Mouse (Mus musculus): Measurements from ENCODE around the gene Ncln. TPM values are rescaled to one million over a fixed set of nuclear protein-coding genes. Genes with fewer than 3 reads are reported as not detected.

The Ncln gene
- polyA plus RNA-seq, 1 experiment from 2014 or later, result 68.8 TPM

DNA sequence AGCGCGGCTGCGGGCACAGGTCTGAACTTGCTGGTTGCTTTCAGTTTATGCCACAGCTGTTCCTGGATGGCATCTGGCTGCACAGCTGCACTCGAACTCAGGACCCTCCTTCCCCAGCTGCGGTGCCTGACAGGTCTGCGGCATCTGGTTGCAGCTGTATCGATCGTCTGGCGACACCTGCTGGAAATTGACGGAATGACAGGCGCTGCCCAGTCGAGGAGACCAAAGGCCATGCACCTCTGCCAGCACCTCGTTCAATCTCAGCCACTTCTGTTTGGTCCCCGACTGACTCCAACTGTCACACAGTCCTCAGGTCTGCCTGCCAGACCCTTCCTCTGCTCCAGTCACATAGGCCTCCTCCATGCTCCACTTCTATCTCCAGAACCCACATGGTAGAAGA lies 30.6 kb upstream of the Ncln start:
- Histone ChIP-seq H3K4me1 (replicated peaks) (no peaks in the 10 kb centered on the region), H3K36me3 (peaks cover 32% of the 10 kb centered on the region), H3K4me2 (no peak overlapping the region), H3K9ac (no peak overlapping the region), H3K27me3 (peaks cover 19% of the 10 kb centered on the region), H3K4me3 (no peak overlapping the region), H3K9me3 (no peaks in the 10 kb centered on the region), H3K27ac (replicated peaks) (no peak overlapping the region)
- WGBS, result 12% methylated on average over 14 of the region's 14 CpGs
- ATAC-seq (ENCODE audit: low read depth), result no peak

DNA sequence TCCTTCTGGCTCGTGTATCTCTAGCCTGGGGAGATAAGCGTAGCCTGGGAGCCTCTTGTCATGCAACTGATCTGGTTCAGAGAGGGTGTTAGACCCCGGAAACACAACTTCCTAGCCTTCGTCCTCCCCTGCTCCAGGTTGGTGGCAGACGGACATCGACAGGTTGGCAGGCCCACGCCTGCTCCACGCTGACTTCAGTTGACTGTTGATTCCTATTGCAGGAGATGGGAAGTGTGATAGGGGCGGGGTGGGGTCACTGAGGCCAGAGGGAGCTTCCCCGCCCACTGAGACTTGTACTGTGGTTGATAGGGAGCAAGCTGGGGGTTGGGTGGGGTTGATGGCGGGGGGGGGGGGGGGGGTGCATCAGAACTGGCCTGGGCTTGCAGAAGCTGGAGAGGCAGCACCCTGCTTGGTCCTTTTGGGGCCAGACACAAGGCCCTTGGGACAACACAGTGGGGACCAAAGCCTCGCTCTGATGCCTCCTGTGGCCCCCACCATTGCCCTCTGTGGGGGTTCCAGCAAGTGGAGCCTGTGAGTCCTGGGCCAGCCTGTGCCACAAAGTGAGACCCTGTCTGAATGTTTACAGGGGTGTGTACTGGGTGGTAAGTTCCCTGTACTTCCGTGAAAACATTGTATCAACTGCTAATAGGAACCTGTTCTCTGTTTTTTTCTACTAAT lies 29.0 kb upstream of the Ncln start:
- no peak for ATAC-seq (ENCODE audit: low read depth)
- no peak overlapping the region for H3K4me3 ChIP-seq
- WGBS, result 67% methylated on average over 12 of the region's 13 CpGs

DNA sequence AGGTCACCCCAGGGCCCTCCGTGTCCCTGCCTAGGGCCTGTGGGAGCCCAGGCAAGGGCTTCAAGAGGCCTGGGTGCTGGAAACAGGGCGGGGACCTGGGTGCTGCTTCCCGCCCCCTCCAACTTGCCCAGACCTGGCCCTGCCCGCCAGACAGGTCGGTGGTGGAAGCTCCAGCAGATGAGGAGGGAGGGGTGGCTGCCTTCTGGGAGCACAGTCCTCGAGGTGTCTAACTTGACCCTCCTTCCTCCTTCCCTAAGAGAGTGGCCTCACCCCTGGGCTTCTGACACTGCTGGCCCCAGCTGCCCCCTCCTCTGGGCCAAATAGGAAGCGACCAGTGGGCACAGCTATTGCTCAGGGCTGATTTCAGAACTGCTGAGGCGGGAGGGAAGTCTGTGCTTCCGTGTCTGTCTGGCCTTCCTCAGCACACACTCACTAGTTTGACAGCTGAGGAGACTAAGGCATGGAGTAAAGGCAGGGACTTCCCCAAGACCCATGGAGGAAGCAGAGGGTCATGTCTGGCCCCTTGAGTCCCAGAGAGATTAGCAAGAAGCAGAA lies 27.9 kb upstream of the Ncln start, which contains the start of gene Gna15:
TSS of gene Gna15 (minus strand) at position 175 of the 555 bp plus-strand sequence.
- Histone ChIP-seq H3K27me3 (peaks cover 19% of the 10 kb centered on the region), H3K4me1 (replicated peaks) (no peaks in the 10 kb centered on the region), H3K36me3 (peaks cover 5% of the 10 kb centered on the region), H3K9ac (no peak within 1 kb of the TSS), H3K27ac (replicated peaks) (no peak within 1 kb of the TSS), H3K9me3 (no peaks in the 10 kb centered on the region), H3K4me2 (no peak within 1 kb of the TSS), H3K4me3 (no peak within 1 kb of the TSS)
- no peak for ATAC-seq (ENCODE audit: low read depth)
- 36% methylated on average over 9 of the region's 9 CpGs for WGBS

More for the DNA sequence above, 29.0 kb upstream of the Ncln start:
- H3K4me1 ChIP-seq (replicated peaks), result no peaks in the 10 kb centered on the region
- peaks cover 19% of the 10 kb centered on the region for H3K27me3 ChIP-seq
- no peak overlapping the region for H3K9ac ChIP-seq
- H3K36me3 ChIP-seq, result peaks cover 15% of the 10 kb centered on the region
- no peak overlapping the region for H3K4me2 ChIP-seq
- H3K9me3 ChIP-seq, result no peaks in the 10 kb centered on the region
- H3K27ac ChIP-seq (replicated peaks), result no peak overlapping the region

DNA sequence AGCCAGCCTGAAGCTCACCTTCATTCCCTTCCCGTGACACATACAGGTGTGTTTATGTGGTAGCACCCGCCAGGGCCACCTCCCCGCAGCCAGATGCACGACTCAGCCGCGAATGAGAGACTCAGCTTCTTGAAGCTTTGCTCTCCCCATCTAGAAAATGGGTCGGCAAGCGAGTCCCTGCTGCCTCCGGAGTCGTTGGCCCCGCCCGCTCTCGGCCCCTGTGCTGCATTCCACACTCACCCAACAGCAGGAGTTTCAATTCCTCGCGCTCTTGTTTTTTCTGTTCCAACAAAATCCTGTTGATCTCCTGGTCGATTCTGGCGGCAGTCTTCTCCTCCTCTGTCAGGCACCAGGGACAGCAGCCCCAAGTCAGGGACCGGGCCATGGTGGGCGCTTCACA lies 27.4 kb upstream of the Ncln start:
- H3K4me2 ChIP-seq, result no peak overlapping the region
- no peak overlapping the region for H3K4me3 ChIP-seq
- H3K9ac ChIP-seq, result no peak overlapping the region
- H3K27me3 ChIP-seq, result peaks cover 19% of the 10 kb centered on the region
- no peaks in the 10 kb centered on the region for H3K36me3 ChIP-seq
- H3K27ac ChIP-seq (replicated peaks), result no peak overlapping the region
- WGBS, result 21% methylated on average over 19 of the region's 19 CpGs
- ATAC-seq (ENCODE audit: low read depth), result no peak
- H3K4me1 ChIP-seq (replicated peaks), result no peaks in the 10 kb centered on the region
- no peaks in the 10 kb centered on the region for H3K9me3 ChIP-seq

DNA sequence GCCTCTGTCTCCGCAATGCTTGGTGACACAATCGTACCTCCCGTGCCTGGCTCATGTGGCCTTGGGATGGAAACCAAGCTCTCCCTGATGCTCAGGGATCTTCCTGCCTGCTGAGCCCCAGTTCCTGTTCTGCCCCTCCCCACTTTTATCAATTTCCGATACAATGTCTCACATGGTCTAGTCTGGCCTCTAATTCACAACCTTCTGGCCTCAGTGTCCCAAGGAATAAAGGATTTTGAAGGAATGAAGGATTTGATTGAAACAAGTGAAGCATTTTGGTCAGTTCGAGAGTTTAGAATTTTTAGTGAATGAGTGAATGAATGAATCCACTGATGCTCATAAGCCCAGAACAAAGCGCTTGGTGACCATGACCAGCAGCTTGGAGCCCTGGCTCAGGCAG lies 26.9 kb upstream of the Ncln start:
- Histone ChIP-seq H3K4me2 (no peak overlapping the region), H3K9me3 (no peaks in the 10 kb centered on the region), H3K27ac (replicated peaks) (no peak overlapping the region), H3K36me3 (no peaks in the 10 kb centered on the region), H3K9ac (no peak overlapping the region), H3K4me3 (no peak overlapping the region), H3K27me3 (peaks cover 19% of the 10 kb centered on the region), H3K4me1 (replicated peaks) (no peaks in the 10 kb centered on the region)
- no peak for ATAC-seq (ENCODE audit: low read depth)
- WGBS, result 86% methylated on average over 6 of the region's 6 CpGs

DNA sequence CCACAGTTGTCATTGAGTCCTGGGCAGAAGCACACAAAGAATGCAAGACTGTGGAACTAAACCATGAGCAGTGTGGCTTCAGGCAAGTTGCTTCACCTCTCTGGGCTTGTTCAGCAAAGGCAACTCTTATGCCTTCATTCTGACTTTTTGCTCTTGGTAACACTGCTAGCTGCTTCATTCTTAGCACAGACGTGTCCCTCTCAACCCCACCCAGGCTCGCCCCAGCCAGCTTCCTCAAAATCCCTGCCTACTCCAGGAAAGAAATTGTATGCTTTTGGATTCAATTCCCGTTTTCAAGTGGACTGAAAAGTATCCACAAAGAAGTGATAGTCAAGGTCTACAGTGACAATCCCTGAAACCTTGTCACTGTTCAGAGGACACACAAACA lies 23.8 kb upstream of the Ncln start:
- 78% methylated on average over 3 of the region's 3 CpGs for WGBS
- ATAC-seq (ENCODE audit: low read depth), result no peak
- peaks cover 19% of the 10 kb centered on the region for H3K27me3 ChIP-seq
- H3K27ac ChIP-seq (replicated peaks), result no peak overlapping the region
- no peak overlapping the region for H3K9ac ChIP-seq
- H3K4me3 ChIP-seq, result no peak overlapping the region
- no peak overlapping the region for H3K4me2 ChIP-seq
- H3K36me3 ChIP-seq, result no peaks in the 10 kb centered on the region
- H3K9me3 ChIP-seq, result no peaks in the 10 kb centered on the region
- no peaks in the 10 kb centered on the region for H3K4me1 ChIP-seq (replicated peaks)

DNA sequence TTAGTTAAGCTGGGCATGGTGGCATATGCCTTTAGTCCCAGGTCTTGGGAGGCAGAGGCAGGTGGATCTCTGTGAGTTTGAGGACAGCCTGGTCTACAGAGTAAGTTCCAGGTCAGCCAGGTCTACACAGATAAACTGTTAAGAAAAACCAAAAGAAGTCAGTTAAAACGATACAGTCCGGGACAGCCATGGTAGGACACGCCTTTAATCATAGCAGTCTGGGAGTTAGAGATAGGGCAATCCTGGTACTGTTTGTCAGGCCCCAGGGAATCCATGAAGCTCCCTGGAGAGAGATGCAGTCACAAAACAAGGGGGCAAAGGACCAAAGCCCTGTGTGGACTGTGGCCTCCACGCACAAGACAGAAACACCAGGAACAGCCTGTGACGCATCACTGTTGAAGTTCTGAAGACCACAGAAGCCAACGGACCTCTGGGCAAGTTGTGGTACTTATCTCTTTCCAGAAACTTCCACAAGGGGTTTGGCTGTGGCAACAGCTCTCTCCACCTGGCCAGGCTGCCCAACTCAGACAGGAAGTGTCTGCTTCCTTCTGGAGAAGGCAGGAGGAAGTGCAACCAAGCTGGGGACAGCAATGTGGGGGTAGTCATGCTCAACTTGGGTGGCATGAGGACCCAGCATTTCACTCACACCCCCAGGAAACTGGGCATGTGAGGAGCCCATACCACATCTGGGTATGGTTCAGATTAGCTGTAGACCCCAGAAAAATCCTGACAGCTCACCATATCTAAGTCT lies 23.2 kb upstream of the Ncln start:
- WGBS, result 90% methylated on average over 6 of the region's 6 CpGs
- Histone ChIP-seq H3K27me3 (peaks cover 15% of the 10 kb centered on the region), H3K4me2 (no peak overlapping the region), H3K9me3 (no peaks in the 10 kb centered on the region), H3K27ac (replicated peaks) (no peak overlapping the region), H3K4me1 (replicated peaks) (no peaks in the 10 kb centered on the region), H3K4me3 (no peak overlapping the region), H3K9ac (no peak overlapping the region), H3K36me3 (no peaks in the 10 kb centered on the region)
- no peak for ATAC-seq (ENCODE audit: low read depth)

DNA sequence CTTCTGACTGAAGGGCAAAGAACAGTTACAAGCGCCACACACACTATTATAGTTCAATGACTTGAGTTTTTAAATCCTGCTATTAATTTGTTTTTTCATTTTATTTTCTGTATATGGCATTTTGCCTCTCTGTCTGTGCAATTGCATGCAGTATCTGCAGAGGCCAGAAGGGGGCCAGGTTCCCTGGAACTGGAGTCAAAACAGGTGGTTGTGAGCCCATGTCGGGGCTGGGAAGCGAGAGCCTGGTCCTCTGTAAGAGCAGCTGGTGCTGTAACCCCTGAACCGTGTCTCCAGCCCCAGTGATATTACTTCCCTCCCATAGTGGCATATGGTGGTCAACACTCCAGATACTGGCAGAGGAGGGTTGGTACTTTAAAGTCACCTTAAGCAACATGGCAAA lies 22.4 kb upstream of the Ncln start:
- Histone ChIP-seq H3K9me3 (no peaks in the 10 kb centered on the region), H3K4me2 (no peak overlapping the region), H3K27me3 (peaks cover 8% of the 10 kb centered on the region), H3K36me3 (no peaks in the 10 kb centered on the region), H3K9ac (no peak overlapping the region), H3K4me1 (replicated peaks) (no peaks in the 10 kb centered on the region), H3K4me3 (no peak overlapping the region), H3K27ac (replicated peaks) (no peak overlapping the region)
- ATAC-seq (ENCODE audit: low read depth), result no peak
- WGBS, result 14% methylated on average over 4 of the region's 4 CpGs

DNA sequence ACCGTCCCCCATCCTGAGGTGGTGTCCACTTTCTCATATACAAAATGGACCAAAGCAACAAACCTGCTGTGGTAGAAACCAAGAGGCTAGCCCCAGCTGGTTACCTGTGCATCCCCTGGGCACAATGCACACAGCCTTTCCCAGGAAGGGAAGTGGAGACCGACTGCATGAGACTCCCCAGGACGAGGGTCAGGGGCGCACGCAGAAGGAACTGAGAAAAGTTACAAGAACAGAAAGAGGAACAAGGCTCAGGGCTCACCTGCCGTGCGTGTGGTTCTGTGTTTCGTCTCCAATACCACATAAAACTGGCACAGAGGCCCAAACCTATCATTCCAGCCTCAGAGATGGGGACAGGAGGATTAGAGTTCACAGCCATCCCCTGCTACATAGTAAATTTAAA lies 21.0 kb upstream of the Ncln start:
- Histone ChIP-seq H3K36me3 (no peaks in the 10 kb centered on the region), H3K4me3 (no peak overlapping the region), H3K27me3 (peaks cover 13% of the 10 kb centered on the region), H3K9ac (no peak overlapping the region), H3K27ac (replicated peaks) (no peak overlapping the region), H3K4me1 (replicated peaks) (no peaks in the 10 kb centered on the region), H3K4me2 (no peak overlapping the region), H3K9me3 (no peaks in the 10 kb centered on the region)
- WGBS, result 79% methylated on average over 8 of the region's 8 CpGs
- ATAC-seq (ENCODE audit: low read depth), result no peak

DNA sequence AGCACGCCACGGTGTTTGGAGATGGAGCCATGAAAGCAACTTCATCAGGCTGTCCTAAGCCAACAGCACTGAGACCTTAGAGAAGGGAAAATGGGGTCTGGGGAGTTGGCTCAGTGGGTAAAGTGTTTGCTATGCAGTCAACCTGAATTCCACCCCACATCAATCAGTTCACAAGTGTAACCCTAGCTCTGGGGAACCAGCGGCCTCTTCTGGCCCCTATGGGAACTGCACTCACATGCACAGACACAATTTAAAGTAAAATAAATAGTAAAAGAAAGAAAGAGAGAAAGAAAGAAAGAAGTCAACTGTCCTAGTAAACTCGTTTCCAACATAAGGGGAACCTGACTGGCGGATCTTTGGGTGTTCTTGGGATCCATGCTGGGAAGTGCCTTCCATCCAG lies 17.6 kb upstream of the Ncln start:
- no peak overlapping the region for H3K9ac ChIP-seq
- H3K36me3 ChIP-seq, result no peaks in the 10 kb centered on the region
- 87% methylated on average over 5 of the region's 5 CpGs for WGBS
- H3K9me3 ChIP-seq, result no peaks in the 10 kb centered on the region
- H3K4me1 ChIP-seq (replicated peaks), result no peaks in the 10 kb centered on the region
- no peak for ATAC-seq (ENCODE audit: low read depth)
- H3K27me3 ChIP-seq, result peaks cover 25% of the 10 kb centered on the region
- H3K4me2 ChIP-seq, result no peak overlapping the region
- no peak overlapping the region for H3K27ac ChIP-seq (replicated peaks)
- no peak overlapping the region for H3K4me3 ChIP-seq

DNA sequence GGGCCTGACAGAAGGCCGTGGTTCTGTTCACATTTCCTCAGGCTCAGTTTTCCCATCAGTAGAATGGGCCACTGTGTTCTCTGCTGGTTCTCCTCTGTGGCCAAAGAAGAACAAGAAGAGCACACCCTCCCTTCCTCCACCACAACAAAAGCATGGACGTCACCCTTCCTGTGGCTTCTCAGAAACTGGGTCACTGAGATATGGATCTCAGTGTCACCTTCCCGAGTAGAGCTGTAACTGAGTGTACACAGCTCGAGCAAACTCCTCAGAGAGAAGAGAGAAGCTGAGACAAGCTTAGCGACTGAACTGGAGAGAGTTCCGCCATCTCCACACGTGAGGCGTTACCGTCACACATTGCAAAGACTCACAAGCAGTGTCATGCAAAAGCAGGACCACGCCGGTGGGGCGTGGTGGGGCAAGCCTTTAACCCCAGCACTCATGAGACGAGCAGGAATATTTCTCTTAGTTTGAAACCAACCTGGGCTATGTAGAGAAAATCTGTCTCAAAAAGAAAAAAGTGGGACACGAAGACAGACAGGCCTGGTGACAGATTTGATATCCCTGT lies 14.1 kb upstream of the Ncln start:
- no peak for ATAC-seq (ENCODE audit: low read depth)
- H3K27ac ChIP-seq (replicated peaks), result no peak overlapping the region
- no peak overlapping the region for H3K9ac ChIP-seq
- peaks cover 25% of the 10 kb centered on the region for H3K27me3 ChIP-seq
- no peaks in the 10 kb centered on the region for H3K4me1 ChIP-seq (replicated peaks)
- H3K36me3 ChIP-seq, result no peaks in the 10 kb centered on the region
- H3K4me2 ChIP-seq, result no peak overlapping the region
- H3K4me3 ChIP-seq, result no peak overlapping the region
- no peaks in the 10 kb centered on the region for H3K9me3 ChIP-seq
- 86% methylated on average over 14 of the region's 14 CpGs for WGBS

DNA sequence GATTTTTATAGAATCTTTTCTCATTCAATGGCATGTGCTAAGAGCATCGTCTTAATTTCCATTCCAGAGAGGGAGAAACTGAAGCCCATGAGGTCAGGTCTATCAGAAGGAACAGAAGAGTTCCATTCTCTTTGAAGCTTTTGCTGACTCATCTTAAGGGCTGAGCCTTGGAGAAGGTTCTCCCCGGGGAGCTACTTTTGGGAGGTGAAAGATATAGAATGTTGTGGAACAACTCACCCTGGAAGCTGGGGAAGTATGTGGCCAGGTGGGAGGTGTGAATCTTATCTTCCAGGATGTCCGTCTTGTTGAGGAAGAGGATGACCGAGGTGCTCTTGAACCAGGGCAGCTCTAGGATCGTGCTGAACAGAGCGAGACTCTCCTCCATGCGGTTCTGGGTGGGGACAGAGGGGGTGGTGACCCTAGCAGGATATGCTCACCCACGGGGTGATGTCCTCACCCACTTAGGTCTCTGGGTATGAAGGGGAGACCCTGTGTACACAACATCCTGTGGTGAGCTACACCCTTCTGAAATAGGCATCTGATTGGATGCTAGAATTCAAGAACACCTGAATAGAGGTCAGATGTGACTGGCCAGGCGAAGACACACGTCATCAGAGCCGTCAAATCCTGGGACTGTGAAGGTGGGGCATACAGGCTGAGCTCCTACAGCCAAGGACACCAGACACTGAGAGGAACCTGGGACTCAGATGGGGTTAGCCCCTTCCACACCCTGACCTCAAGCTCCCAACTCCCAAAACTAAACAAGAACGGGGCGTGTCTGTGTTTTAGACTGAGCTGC lies 11.7 kb upstream of the Ncln start:
- Histone ChIP-seq H3K9ac (no peak overlapping the region), H3K4me1 (replicated peaks) (peaks cover 2% of the 10 kb centered on the region; the same call in 1 of the 2 replicates), H3K9me3 (no peaks in the 10 kb centered on the region), H3K27ac (replicated peaks) (no peak overlapping the region), H3K27me3 (peaks cover 30% of the 10 kb centered on the region), H3K36me3 (no peaks in the 10 kb centered on the region), H3K4me3 (no peak overlapping the region), H3K4me2 (no peak overlapping the region)
- WGBS, result 77% methylated on average over 13 of the region's 13 CpGs
- no peak for ATAC-seq (ENCODE audit: low read depth)
